Mouse (Mus musculus) gastrocnemius, postnatal 4 days (tissue): ENCODE results near the gene Mrs2. TPM values are rescaled to one million over a fixed set of nuclear protein-coding genes. Genes with fewer than 3 reads are reported as not detected.
A peak's percentile ranks its signal among the peaks of the same experiment; 100 is the strongest.
"Not testable (repeated sequence)": the region's sequence is repeated elsewhere in the genome, so short reads cannot be mapped to it uniquely, and the experiment has no call there.

Experiments
- DNase-seq, 2 experiments: peaks; one replicate each; pipeline ENCODE4 v3.0.0; 2021 to 2022; ENCODE audit warnings: low spot score in 2 of 2, mixed read lengths in 2 of 2
- total RNA-seq, 2 experiments: library from RNA; stranded (reverse); gene quantifications; 2 replicates each; pipeline ENCODE4 v1.2.3; 2021

Gene Mrs2
- total RNA-seq, 2 experiments from 2014 or later: 22.4 to 24.3 TPM

DNA sequence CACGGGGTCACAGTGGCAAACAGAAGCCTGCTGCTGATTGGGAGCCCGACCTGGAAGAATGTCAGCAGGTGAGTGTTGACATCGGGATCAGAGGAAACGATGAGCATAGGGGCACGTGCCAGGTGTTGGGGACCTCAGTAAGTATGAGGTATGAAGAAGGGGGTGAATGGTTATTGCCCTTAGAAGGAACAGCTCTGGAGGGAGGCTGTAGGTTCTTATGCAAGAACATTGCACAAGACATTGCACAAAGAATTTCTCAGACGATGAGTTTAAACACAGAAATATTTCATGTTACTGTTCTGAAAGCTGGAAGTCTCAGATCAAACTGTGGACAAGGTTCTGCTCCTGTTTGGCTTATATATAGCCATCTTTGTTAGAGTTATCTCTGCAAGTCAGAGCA, 39.1 kb downstream of the Mrs2 start:
- DNase-seq: no peak

DNA sequence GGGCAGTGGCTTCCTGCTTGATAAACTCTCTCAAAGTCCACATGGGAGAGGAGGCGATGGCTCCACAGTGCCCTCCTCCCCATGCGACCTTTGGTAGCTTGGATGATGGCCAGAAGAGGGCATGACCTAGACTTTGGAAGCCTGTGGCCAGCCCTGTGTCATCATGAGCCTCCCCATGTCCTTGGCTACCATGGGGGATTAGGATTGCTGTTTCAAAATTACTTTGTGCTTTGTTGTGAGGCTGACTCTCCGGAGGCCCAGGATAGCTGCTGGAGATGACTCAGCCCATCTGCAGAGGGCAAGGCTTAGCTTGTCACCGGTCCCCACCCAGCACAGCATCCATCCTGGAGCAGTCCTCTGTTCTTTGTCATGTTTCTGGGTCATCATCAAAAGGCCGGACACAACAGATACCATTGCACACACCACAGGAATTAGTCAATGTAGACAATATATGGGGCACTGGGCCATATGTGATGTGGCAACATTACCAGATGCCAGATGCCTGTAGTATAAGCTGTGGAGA, 42.3 kb downstream of the Mrs2 start:
- no peak for DNase-seq

DNA sequence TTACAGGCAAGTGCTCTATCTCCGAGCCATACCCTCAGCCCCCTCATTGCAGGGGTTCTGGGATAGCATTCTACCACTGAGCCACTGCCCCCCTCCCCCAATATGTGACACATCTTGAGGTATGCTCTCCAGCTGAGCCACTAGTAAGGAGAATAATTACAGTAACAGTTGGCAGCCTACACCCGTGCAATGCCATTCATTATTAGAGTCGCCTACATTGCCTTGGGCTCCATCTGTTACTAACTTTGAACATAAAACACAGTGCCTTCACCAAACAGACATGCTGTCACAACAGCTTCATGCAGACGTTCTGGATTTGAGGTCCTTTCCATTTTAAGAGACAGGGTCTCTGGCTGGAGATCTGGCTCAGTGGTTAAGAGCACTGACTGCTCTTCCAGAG, 43.8 kb downstream of the Mrs2 start:
- DNase-seq: no peak

DNA sequence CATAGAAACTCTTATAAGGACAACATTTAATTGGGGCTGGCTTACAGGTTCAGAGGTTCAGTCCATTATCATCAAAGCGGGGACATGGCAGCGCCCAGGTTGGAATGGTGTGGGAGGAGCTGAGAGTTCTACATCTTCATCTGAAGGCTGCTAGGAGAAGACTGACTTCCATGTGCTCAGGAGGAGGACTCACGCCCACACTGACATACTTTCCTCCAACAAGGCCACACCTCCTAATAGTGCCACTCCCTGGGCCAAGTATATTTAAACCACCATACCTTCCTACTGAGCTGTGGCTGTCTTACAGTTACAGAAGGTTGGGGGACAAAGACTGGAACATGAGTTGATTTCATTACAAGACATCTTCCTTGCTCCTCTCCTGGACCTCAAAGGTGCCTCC, 48.4 kb downstream of the Mrs2 start:
- DNase-seq: not testable (repeated sequence)

DNA sequence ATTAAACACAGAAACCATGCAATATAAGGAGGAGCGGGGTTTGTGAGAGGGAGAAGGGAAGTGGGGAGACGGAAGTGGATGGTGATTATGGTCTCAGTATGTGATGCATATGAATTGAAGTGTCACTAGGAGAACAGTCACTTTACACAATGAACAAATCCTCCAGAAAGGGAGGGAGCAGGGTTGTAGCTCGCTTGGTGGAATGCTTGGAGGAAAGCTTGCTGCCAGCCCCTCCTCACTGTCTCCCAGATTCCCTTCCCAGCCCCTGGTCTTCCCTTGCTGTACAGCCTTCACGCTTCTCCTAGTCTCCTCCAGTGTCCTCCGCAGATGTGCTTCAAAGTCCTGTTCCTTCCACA, 54.4 kb downstream of the Mrs2 start:
- no peak for DNase-seq

DNA sequence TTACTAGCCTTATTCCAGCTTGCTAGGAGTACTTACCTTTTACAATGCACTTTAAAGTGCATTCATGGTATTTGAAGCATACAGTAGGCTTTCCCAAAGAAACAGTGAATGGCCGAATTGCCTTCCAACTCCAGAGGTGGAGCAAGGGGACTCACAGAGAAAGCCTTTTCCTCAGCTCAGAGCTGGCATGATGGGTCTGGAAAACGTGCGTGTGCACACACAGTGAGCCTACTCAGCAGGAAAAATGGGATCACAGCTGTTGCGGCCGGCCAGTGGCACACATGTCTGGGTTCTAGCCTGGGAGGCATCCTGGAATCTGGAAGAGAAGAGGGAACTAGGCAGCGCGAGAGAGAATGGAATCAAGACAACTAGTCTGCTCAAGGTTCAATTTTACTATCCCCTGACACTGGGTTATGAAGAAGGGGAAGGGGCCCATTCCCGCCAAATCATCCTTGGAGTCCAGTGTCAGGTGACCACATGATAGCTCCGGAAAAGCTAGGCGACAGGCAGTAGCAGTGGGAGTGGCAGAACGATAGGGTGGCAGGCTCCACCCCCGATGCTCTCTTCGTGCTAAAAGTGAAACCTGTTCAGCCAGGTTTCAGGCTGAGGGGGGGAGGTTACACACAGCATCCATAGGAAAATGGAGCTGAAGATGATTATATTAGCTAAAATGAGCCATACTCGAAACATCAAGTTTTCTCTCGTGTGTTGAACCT, 54.9 kb downstream of the Mrs2 start:
- no peak for DNase-seq

DNA sequence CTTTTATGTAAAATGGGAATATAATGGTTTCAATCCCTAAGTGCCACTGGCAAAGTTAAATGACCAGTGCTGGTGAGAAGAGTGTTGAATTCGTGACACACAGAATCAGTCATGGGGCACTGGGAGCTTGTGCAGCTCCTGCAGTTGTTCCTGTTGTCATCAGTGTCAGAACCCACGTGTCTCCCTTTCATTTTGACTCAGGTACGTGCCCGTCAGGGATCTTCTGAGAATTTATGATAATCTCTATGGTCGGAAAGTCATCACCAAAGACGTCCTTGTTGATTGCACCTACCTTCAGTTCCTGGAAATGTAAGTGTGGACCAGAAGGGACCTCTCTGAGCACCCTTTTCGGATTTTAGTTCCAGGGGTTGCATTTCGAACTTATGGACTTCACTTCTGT, 58.1 kb downstream of the Mrs2 start:
- DNase-seq: no peak

DNA sequence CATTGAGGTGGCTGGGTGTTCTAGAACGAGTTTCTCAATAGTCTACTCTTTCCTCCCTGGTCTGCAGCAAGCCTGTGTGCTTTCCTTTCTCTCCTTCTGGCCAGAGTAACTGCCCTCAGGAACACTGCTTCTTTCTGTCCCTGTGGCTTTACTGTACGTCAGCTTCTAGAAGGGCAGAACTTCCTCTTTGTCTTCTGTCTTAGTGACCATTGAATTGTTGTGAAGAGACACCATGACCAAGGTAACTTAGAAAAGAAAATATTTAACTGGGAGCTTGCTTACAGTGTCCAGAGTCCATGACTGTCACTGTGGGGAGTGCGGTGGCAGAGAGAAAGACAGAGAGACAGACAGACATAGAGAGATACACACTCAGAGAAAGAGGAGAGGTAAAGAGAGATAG, 60.1 kb downstream of the Mrs2 start:
- no peak for DNase-seq

DNA sequence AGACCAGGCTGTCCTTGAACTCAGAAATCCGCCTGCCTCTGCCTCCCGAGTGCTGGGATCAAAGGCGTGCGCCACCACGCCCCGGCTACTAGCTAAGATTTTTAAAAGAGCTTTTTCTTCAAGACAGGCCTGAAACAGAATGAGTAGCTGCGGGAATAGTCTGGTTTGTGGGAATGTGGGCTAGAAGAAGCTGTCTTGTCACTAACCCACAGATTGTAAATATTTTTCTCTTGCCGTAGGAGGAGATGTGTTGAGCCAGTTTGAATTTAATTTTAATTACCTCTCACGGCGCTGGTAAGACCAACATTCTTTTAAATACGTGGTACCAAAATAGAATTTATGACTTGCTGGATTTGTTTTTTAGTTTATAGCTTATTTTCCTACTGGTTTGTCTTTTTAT, 61.5 kb downstream of the Mrs2 start:
- no peak for DNase-seq

DNA sequence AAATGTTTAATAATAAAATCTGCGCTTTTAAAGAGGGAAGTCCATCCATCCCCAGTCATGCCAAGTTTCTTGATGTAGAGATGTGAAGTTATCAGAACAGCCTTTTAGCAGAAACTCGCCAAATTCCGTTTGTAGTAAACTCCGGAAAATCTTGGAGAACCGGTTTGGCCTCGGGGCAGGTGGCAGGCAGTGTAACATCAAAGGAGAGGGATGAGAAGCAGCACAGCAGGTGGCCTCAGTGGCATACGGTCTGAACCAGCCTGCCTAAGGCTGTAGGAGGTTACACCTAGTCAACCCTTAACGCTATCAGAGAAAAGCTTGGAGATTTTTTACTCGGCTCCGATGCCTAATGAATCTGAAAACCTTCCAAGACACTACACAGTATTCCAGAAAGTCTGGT, 64.7 kb downstream of the Mrs2 start:
- DNase-seq: no peak

DNA sequence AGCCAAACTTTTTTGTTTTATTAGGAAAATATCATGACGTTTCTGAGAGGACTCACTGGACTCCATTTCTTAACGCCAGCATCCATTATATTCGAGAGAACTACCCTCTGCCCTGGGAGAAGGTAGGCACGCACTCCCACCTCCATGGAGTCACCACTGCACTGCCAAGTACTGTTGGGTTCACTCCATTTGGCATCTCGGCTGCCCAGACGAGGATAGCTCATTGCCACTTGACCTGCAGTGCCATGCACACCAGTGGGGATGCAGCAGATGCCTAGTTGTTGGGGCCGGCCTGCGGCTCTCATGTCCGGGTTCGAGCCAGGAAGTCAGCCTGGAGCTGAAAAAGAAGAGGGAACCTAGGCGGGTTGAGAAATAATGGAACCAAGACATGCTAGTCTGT, 65.1 kb downstream of the Mrs2 start:
- DNase-seq: no peak

DNA sequence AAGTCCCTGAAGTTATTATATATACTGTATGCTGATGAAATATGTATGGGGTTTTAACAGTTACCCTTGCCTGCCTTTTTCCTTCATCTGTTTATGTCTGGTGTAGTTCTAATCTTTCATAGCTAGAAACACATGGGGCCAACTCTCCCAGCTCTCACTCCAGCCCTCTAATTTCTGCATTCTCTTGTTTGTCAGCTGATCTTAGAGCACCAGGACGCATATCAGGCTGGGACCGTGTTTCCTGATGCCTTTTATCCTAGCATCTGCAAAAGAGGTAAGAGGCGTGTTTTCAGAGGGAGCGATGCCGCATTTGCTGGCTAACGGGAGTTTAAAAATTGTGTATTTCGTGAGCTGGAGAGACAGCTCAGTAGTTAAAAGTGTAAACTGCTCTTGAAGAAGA, 67.5 kb downstream of the Mrs2 start:
- DNase-seq: no peak

DNA sequence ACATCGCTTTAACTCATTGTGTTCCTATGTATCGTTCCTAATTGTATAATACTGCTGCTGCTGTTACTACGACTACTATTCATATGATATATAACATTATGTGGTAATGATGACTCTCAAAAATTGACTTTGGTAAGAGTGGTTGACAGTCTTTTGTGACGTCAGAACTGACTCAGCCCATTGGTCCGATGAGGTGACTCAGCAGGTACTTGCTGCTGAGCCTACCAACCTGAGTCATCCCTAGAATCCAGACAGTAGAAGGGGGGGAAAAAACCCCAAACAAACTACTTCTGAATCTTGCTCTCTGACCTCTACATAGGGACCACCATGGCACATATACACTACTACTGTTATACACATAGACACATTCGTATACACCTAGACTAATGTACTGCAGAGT, 71.3 kb downstream of the Mrs2 start:
- DNase-seq: no peak

DNA sequence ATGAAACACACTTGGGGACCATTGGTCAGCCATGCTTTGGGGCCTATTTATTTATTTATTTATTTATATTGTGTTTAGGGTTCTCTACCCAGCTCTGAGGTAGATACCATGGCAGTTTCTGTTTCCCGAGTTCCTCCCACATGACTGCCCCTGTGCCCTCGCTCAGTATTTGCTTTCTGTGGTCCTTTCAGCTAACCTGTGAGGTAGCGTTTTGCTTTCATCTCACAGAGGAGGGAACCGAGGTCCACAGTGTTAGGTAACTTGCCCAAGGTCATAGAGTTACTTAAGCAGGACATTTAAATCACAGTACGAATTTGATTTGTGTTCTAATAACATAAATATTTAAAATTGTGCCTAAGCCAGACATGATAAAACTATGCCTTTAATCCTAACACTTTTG, 73.0 kb downstream of the Mrs2 start:
- DNase-seq: no peak

DNA sequence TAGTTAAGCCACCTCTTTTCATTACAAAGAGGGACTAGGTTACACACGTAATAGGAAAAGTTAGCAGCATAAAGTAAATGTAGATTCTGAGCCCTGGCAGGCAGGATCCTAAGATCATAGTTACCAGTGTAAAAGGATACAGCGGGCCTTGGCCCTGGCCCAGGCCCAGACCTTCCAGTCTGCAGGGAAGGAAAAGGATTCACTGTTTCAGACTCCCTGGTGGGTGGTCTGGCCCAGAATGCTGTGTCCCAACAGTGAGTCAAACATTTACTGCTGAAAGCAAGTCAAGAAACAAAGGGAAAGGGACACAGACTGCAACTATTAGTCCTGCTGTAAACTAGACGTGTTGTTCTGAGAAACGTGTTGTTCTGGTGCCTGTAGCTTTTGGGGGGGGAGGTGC, 74.6 kb downstream of the Mrs2 start:
- DNase-seq: no peak

DNA sequence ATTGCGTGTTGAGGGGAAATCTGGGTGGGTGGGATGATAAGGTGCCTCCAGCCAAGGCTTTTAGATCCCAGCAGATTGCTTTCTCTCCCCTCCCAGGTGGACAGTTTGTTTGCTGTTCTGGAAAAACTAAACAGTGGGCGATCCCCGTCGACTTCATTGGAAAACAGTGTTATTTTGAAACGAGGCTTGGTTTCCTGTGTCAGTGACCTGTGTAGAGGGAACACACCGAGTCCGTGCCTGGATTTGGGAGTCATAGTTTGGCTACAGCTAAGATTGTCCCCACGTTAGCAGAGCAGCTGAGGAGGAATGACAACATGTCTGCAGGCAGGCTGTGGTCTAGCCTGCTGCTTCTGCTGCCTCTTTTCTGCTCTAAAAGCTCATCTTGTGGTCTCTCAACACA, 76.9 kb downstream of the Mrs2 start:
- no peak for DNase-seq

DNA sequence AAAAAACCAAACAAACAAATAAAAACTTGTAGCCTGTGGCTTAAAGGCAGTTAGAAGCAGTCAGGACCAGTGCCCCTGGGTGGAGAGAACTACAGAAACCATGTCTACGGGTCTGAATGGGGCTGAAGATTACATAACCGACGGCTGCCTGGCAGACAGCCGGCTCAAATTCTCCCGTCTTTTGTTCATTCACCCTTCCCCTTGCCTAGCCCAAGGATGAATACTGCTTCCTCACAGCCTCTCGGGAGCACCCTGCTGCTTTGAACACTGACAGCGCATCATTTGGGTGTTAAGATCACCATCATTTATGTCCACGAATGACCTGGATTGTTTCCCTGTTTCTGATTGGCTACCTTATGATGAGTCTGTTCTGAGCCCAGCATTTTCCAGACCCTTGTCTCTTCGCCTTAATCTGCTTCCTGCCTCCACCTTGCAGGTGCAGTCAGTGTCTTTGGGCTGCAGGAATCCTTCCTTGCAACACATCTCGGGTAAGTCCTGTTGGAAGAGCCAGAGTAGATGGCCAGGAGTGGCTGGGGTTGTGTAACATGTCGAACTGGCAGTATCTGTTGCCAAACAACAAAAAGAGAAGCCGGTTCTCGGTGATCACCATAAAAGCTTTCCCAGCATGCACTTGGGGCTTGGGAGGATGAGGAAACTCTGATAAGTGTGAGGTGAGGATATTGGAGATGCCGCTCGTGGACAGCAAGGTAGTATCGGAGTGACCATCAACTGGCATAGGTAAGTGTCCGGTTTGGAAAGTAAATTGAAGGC, 77.5 kb downstream of the Mrs2 start, which contains the start of gene Gpld1:
Gene Gpld1, plus strand, starts transcription at position 641 of the 771 bp plus-strand sequence.
- DNase-seq: no peak

DNA sequence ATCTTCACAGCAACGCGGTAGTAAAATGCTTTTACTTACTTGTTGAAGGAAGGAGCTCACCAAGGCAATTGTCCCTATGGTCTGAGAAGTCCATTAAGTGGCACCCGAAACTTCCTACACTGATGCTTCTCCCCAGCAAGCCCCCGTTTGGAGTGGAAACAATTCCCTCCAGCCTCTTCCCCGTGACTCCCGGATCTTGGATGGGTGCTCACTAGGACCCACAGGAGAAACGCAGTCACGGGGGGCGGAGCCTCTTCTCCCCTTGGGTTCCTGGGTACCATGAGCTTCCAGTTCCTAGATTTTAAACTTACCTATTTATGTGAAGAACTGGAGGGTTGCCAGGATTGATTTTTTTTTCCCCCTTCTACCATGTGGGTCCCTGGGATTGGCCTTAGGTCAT, 80.7 kb downstream of the Mrs2 start:
- no peak for DNase-seq

DNA sequence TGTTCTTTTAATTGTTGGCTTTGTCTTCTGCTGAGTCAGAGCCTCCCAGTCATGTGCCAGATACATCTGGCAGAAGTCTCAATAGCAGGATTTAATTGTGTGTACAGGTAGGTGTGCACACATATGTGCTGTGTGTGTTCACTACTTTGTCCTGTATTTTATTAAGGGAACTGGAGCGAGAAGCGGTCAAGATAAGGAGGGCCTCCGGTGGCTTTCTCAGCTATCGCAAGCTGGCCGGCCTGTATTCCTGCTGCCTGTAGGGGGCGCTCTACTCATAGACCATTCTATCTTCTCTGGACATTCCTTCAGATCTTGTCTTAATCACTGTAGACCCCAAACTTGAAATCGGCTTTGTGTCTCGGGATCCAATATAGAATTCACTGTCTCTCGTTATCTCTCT, 81.5 kb downstream of the Mrs2 start:
- peak; percentile 40 to 71 for DNase-seq

DNA sequence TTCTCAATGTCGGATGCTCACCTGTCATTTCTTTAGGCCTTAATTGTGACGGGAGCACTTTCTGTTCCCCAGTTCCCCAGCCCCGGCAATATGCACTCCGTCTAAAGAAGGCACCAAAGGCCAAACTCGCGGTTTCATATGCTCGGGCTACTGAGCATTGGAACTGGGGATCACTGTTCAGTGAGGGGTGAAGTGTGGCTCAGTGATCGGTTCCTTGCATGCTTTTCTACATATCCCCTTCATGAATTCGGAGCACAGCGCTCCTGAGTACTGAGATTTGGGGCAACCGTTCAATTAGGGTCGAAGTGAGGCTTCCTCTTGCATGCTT, 82.4 kb downstream of the Mrs2 start:
- no peak for DNase-seq
